In the genomic region with DNA sequence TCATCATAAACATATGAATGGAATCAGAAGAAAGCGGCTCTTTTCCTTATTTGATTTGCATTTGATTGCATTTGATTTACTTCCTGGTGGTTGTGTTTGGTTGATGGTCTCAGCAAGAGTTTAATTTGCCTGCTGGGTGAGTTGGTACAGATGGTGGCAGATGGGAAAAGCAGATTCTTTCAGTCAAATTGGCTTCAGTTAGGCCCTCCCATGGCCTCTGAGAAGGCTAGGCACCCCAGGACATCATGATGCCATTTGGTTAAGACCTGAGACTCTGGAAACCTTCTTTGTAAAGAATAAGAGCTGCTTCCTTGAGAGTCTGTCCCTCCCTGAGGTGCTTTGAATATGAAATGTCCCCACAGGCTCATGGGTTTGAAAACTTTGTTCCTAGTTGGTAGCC, we compare ENCODE assay signal across 22 mouse cellular contexts.
DNase-seq lines count a peak whose midpoint lies in the region; ATAC-seq lines count a peak whose summit lies in the region.
"Had no signal": no experiment of that assay in that cellular context is flagged by ENCODE, and none has a peak within 500 bp of the region (broad histone marks: within the 10 kb centered on the region; RNA-seq: fewer than 3 reads in every experiment).

No protein-coding gene starts in this region.

- no peaks in the 10 kb centered on the region for H3K27me3 ChIP-seq in hindbrain, embryonic 16.5 days (replicated peaks; ENCODE audit: control insufficient read depth, insufficient read depth, low read length)
- H3K27me3 ChIP-seq in hindbrain, embryonic 14.5 days (ENCODE audit: control insufficient read depth, insufficient read depth, low read length): no peaks in the 10 kb centered on the region
- no peaks in the 10 kb centered on the region for H3K27me3 ChIP-seq in liver, embryonic 12.5 days (replicated peaks)
- H3K27me3 ChIP-seq: embryonic facial prominence, embryonic 15.5 days; forebrain, embryonic 12.5 days; kidney, embryonic 15.5 days; midbrain, embryonic 15.5 days; Patski had no signal

- H3K9me3 ChIP-seq in hindbrain, embryonic 16.5 days (ENCODE audit: control insufficient read depth, low read length): no peaks in the 10 kb centered on the region
- H3K9me3 ChIP-seq in hindbrain, embryonic 14.5 days (ENCODE audit: control insufficient read depth, low read length): no peaks in the 10 kb centered on the region
- no peaks in the 10 kb centered on the region for H3K9me3 ChIP-seq in liver, embryonic 12.5 days (replicated peaks)
- H3K9me3 ChIP-seq: embryonic facial prominence, embryonic 15.5 days; forebrain, embryonic 12.5 days; heart, embryonic 10.5 days; kidney, embryonic 15.5 days; midbrain, embryonic 15.5 days had no signal

- H3K4me2 ChIP-seq in hindbrain, embryonic 16.5 days (ENCODE audit: low read length): no peak overlapping the region
- no peak overlapping the region for H3K4me2 ChIP-seq in hindbrain, embryonic 14.5 days (replicated peaks)
- no peak overlapping the region for H3K4me2 ChIP-seq in liver, embryonic 12.5 days
- H3K4me2 ChIP-seq: embryonic facial prominence, embryonic 15.5 days; forebrain, embryonic 12.5 days; kidney, embryonic 15.5 days; lung, embryonic 14.5 days; midbrain, embryonic 15.5 days had no signal

- no peak overlapping the region for H3K9ac ChIP-seq in hindbrain, embryonic 16.5 days (ENCODE audit: low read depth, low read length)
- no peak overlapping the region for H3K9ac ChIP-seq in hindbrain, embryonic 14.5 days
- no peak overlapping the region for H3K9ac ChIP-seq in liver, embryonic 12.5 days
- H3K9ac ChIP-seq: embryonic facial prominence, embryonic 15.5 days; forebrain, embryonic 12.5 days; kidney, embryonic 15.5 days; liver, embryonic 14.5 days; lung, embryonic 14.5 days; midbrain, embryonic 15.5 days had no signal

- no peaks in the 10 kb centered on the region for H3K4me1 ChIP-seq in hindbrain, embryonic 16.5 days (ENCODE audit: control insufficient read depth, insufficient read depth, low read depth, low read length)
- no peaks in the 10 kb centered on the region for H3K4me1 ChIP-seq in hindbrain, embryonic 14.5 days (replicated peaks; ENCODE audit: control insufficient read depth, insufficient read depth, low read length)
- H3K4me1 ChIP-seq in liver, embryonic 12.5 days: no peaks in the 10 kb centered on the region
- H3K4me1 ChIP-seq: embryonic facial prominence, embryonic 15.5 days; forebrain, embryonic 12.5 days; heart, embryonic 10.5 days; kidney, embryonic 15.5 days; midbrain, embryonic 15.5 days had no signal

- H3K27ac ChIP-seq in hindbrain, embryonic 16.5 days (ENCODE audit: low read depth, low read length): no peak overlapping the region
- H3K27ac ChIP-seq in hindbrain, embryonic 14.5 days: no peak overlapping the region
- no peak overlapping the region for H3K27ac ChIP-seq in liver, embryonic 12.5 days
- H3K27ac ChIP-seq: embryonic facial prominence, embryonic 15.5 days; forebrain, embryonic 12.5 days; heart, embryonic 10.5 days; kidney, embryonic 15.5 days; liver, embryonic 14.5 days; midbrain, embryonic 15.5 days had no signal

- WGBS in hindbrain, embryonic 16.5 days: 36% methylated on average over 1 of the region's 1 CpGs
- 49% methylated on average over 1 of the region's 1 CpGs for WGBS in hindbrain, embryonic 14.5 days
- 76% methylated on average over 1 of the region's 1 CpGs for WGBS in liver, embryonic 12.5 days (ENCODE audit: insufficient replicate concordance)

- no peak for DNase-seq in hindbrain, embryonic 14.5 days (ENCODE audit: low spot score)
- peak; percentile 13 for DNase-seq in ES-CJ7 (ENCODE audit: low read depth, low spot score)
- DNase-seq in cerebellum, adult 11-12 months: peak; percentile 78
- peak; percentile 57 to 76 for DNase-seq in cerebellum, postnatal 10 days
- no peak for DNase-seq in right cerebral cortex, postnatal 36 days (ENCODE audit: low spot score in 2 of 2)
- DNase-seq in frontal cortex, postnatal 25 days (ENCODE audit: low spot score in 2 of 2): no peak
- DNase-seq: adrenal gland, adult 8-10 months; kidney, adult 11 months; kidney, postnatal 36 days; layer of hippocampus, postnatal 36 days; lung, embryonic 14.5 days had no signal

- ATAC-seq in hindbrain, embryonic 16.5 days: peak; percentile 45; the same call in 1 of the 2 replicates
- no peak for ATAC-seq in hindbrain, embryonic 14.5 days (ENCODE audit: low FRiP score)
- ATAC-seq in liver, embryonic 12.5 days: no peak
- ATAC-seq: CD4-positive, CD25-positive, alpha-beta regulatory T cell, adult 4 months; midbrain, embryonic 15.5 days; Patski had no signal

- no peak overlapping the region for H3K4me3 ChIP-seq in hindbrain, embryonic 16.5 days (ENCODE audit: low read length)
- no peak overlapping the region for H3K4me3 ChIP-seq in hindbrain, embryonic 14.5 days (replicated peaks; ENCODE audit: low read length)
- no peak overlapping the region for H3K4me3 ChIP-seq in liver, embryonic 12.5 days
- H3K4me3 ChIP-seq: embryonic facial prominence, embryonic 15.5 days; forebrain, embryonic 12.5 days; heart, embryonic 10.5 days; kidney, embryonic 15.5 days; midbrain, embryonic 15.5 days had no signal

- no peaks in the 10 kb centered on the region for H3K36me3 ChIP-seq in hindbrain, embryonic 16.5 days (ENCODE audit: control insufficient read depth, insufficient read depth, low read length)
- H3K36me3 ChIP-seq in hindbrain, embryonic 14.5 days (replicated peaks; ENCODE audit: control insufficient read depth, insufficient read depth): no peaks in the 10 kb centered on the region; the same call in 1 of the 2 replicates
- no peaks in the 10 kb centered on the region for H3K36me3 ChIP-seq in liver, embryonic 12.5 days
- H3K36me3 ChIP-seq: forebrain, embryonic 12.5 days; G1E; heart, embryonic 10.5 days; midbrain, embryonic 15.5 days had no signal

Comparison
In these comparisons a context has a peak if more than half of its experiments do, and no peak if none do; other contexts are left out.
1. DNase-seq: peak in ES-CJ7 (single experiment), cerebellum, adult 11-12 months (single experiment) and cerebellum, postnatal 10 days (2 of 2); none in hindbrain, embryonic 14.5 days (single experiment), right cerebral cortex, postnatal 36 days (0 of 2) and frontal cortex, postnatal 25 days (0 of 2).